Mouse (Mus musculus): ENCODE results near the gene Ptov1. TPM values are rescaled to one million over a fixed set of nuclear protein-coding genes. Genes with fewer than 3 reads are reported as not detected.
"Not testable (repeated sequence)": the region's sequence is repeated elsewhere in the genome, so short reads cannot be mapped to it uniquely, and the experiment has no call there.

The Ptov1 gene
- total RNA-seq, 2 experiments from 2014 or later, result 239 to 266 TPM

GRCm38 (mm10) chr7:44888256-44889105 lies 18.9 kb upstream of the Ptov1 start:
- DNase-seq, result peak; percentile 56

- DNase-seq, result no peak
Measured at GRCm38 (mm10) chr7:44886964-44887363, 17.4 kb upstream of the Ptov1 start.

- DNase-seq, result no peak
Measured at GRCm38 (mm10) chr7:44884637-44885036, 15.0 kb upstream of the Ptov1 start.

- DNase-seq, result peak; percentile 64
Measured at GRCm38 (mm10) chr7:44883036-44883435, 13.4 kb upstream of the Ptov1 start.

- DNase-seq, result no peak
Measured at GRCm38 (mm10) chr7:44877833-44878232, 8.2 kb upstream of the Ptov1 start.

GRCm38 (mm10) chr7:44871774-44872173 lies 2.2 kb upstream of the Ptov1 start:
- DNase-seq, result not testable (repeated sequence)

GRCm38 (mm10) chr7:44871181-44871580 lies 1.6 kb upstream of the Ptov1 start:
- no peak for DNase-seq

- DNase-seq, result no peak
Measured at GRCm38 (mm10) chr7:44870614-44871013, 1.0 kb upstream of the Ptov1 start.

- peak; percentile 82 for DNase-seq
Measured at GRCm38 (mm10) chr7:44868919-44869696, 480 bp downstream of the Ptov1 start.

GRCm38 (mm10) chr7:44868465-44868864 lies 1.1 kb downstream of the Ptov1 start:
- DNase-seq, result no peak

GRCm38 (mm10) chr7:44867802-44868201 lies 1.8 kb downstream of the Ptov1 start:
- no peak for DNase-seq

GRCm38 (mm10) chr7:44867010-44867702 lies 2.4 kb downstream of the Ptov1 start:
- DNase-seq, result no peak

GRCm38 (mm10) chr7:44866276-44867009 lies 3.1 kb downstream of the Ptov1 start:
- DNase-seq, result peak; percentile 90

GRCm38 (mm10) chr7:44864595-44865542 lies 4.7 kb downstream of the Ptov1 start:
- DNase-seq, result peak; percentile 51

GRCm38 (mm10) chr7:44863982-44864494 lies 5.5 kb downstream of the Ptov1 start:
- DNase-seq, result no peak

GRCm38 (mm10) chr7:44863210-44863609 lies 6.4 kb downstream of the Ptov1 start:
- no peak for DNase-seq

GRCm38 (mm10) chr7:44862434-44862833 lies 7.2 kb downstream of the Ptov1 start:
- DNase-seq, result no peak

GRCm38 (mm10) chr7:44861429-44861816 lies 8.2 kb downstream of the Ptov1 start:
- no peak for DNase-seq

GRCm38 (mm10) chr7:44860576-44861428 lies 8.8 kb downstream of the Ptov1 start:
- DNase-seq, result peak; percentile 84

- DNase-seq, result no peak
Measured at GRCm38 (mm10) chr7:44859896-44860295, 9.7 kb downstream of the Ptov1 start.
